Mouse (Mus musculus): ENCODE measurements around the gene Gm28729. TPM values are rescaled to one million over a fixed set of nuclear protein-coding genes. Genes with fewer than 3 reads are reported as not detected.
A peak's percentile ranks its signal among the peaks of the same experiment; 100 is the strongest.

Gm28729 gene
- polyA plus RNA-seq, 1 experiment from 2014 or later = not detected

- no peak overlapping the region for H3K4me3 ChIP-seq (ENCODE audit: low read length)
- peaks cover 5% of the 10 kb centered on the region; the same call in 1 of the 2 replicates for H3K4me1 ChIP-seq (ENCODE audit: insufficient read depth, low read length)
- no peaks in the 10 kb centered on the region for H3K36me3 ChIP-seq (ENCODE audit: insufficient read depth, low read length)
- ATAC-seq (ENCODE audit: low FRiP score, low TSS enrichment) = no peak
- 60% methylated on average over 4 of the region's 4 CpGs for WGBS
- no peak overlapping the region for H3K27ac ChIP-seq (ENCODE audit: low read length)
- H3K4me2 ChIP-seq (replicated peaks; ENCODE audit: low read depth, low read length) = no peak overlapping the region
- peaks cover 6% of the 10 kb centered on the region; the same call in 1 of the 2 replicates for H3K9me3 ChIP-seq (ENCODE audit: low read length)
- no peaks in the 10 kb centered on the region for H3K27me3 ChIP-seq (ENCODE audit: insufficient read depth, low read length)
- H3K9ac ChIP-seq (replicated peaks; ENCODE audit: low read length) = no peak overlapping the region
Measured at GRCm38 (mm10) chr9:96452956-96453355, 72.1 kb downstream of the Gm28729 start.

GRCm38 (mm10) chr9:96450900-96451720 is 74.0 kb downstream of the Gm28729 start:
- Histone ChIP-seq H3K27me3 (ENCODE audit: insufficient read depth, low read length) (no peaks in the 10 kb centered on the region), H3K4me1 (ENCODE audit: insufficient read depth, low read length) (peaks cover 5% of the 10 kb centered on the region; the same call in 1 of the 2 replicates), H3K27ac (ENCODE audit: low read length) (no peak overlapping the region), H3K9me3 (ENCODE audit: low read length) (peaks cover 6% of the 10 kb centered on the region; the same call in 1 of the 2 replicates), H3K4me2 (replicated peaks; ENCODE audit: low read depth, low read length) (no peak overlapping the region), H3K36me3 (ENCODE audit: insufficient read depth, low read length) (no peaks in the 10 kb centered on the region), H3K9ac (replicated peaks; ENCODE audit: low read length) (no peak overlapping the region), H3K4me3 (ENCODE audit: low read length) (no peak overlapping the region)
- 60% methylated on average over 12 of the region's 12 CpGs for WGBS
- ATAC-seq (ENCODE audit: low FRiP score, low TSS enrichment) = no peak

- no peak overlapping the region for H3K4me3 ChIP-seq (ENCODE audit: low read length)
- no peaks in the 10 kb centered on the region for H3K27me3 ChIP-seq (ENCODE audit: insufficient read depth, low read length)
- no peak for ATAC-seq (ENCODE audit: low FRiP score, low TSS enrichment)
- H3K36me3 ChIP-seq (ENCODE audit: insufficient read depth, low read length) = no peaks in the 10 kb centered on the region
- H3K9ac ChIP-seq (replicated peaks; ENCODE audit: low read length) = no peak overlapping the region
- H3K9me3 ChIP-seq (ENCODE audit: low read length) = peaks cover 6% of the 10 kb centered on the region; the same call in 1 of the 2 replicates
- no peak overlapping the region for H3K4me2 ChIP-seq (replicated peaks; ENCODE audit: low read depth, low read length)
- WGBS = 82% methylated on average over 9 of the region's 9 CpGs
- H3K27ac ChIP-seq (ENCODE audit: low read length) = no peak overlapping the region
- H3K4me1 ChIP-seq (ENCODE audit: insufficient read depth, low read length) = peaks cover 5% of the 10 kb centered on the region; the same call in 1 of the 2 replicates
Measured at GRCm38 (mm10) chr9:96449514-96449913, 75.5 kb downstream of the Gm28729 start.

GRCm38 (mm10) chr9:96445351-96445750 is 79.7 kb downstream of the Gm28729 start:
- Histone ChIP-seq H3K4me2 (replicated peaks; ENCODE audit: low read depth, low read length) (no peak overlapping the region), H3K36me3 (ENCODE audit: insufficient read depth, low read length) (no peaks in the 10 kb centered on the region), H3K9me3 (ENCODE audit: low read length) (no peaks in the 10 kb centered on the region), H3K4me1 (ENCODE audit: insufficient read depth, low read length) (no peaks in the 10 kb centered on the region), H3K4me3 (ENCODE audit: low read length) (no peak overlapping the region), H3K27me3 (ENCODE audit: insufficient read depth, low read length) (no peaks in the 10 kb centered on the region), H3K9ac (replicated peaks; ENCODE audit: low read length) (no peak overlapping the region), H3K27ac (ENCODE audit: low read length) (no peak overlapping the region)
- 69% methylated on average over 4 of the region's 4 CpGs for WGBS
- no peak for ATAC-seq (ENCODE audit: low FRiP score, low TSS enrichment)

- ATAC-seq (ENCODE audit: low FRiP score, low TSS enrichment) = no peak
- Histone ChIP-seq H3K27ac (ENCODE audit: low read length) (no peak overlapping the region), H3K4me1 (ENCODE audit: insufficient read depth, low read length) (peaks cover 17% of the 10 kb centered on the region), H3K27me3 (ENCODE audit: insufficient read depth, low read length) (no peaks in the 10 kb centered on the region), H3K9me3 (ENCODE audit: low read length) (no peaks in the 10 kb centered on the region), H3K4me2 (replicated peaks; ENCODE audit: low read depth, low read length) (0 out of 2 replicates have a peak overlapping the region, but pooled peaks have one; percentile 9), H3K4me3 (ENCODE audit: low read length) (no peak overlapping the region), H3K36me3 (ENCODE audit: insufficient read depth, low read length) (no peaks in the 10 kb centered on the region), H3K9ac (replicated peaks; ENCODE audit: low read length) (no peak overlapping the region)
- 23% methylated on average over 10 of the region's 10 CpGs for WGBS
Measured at GRCm38 (mm10) chr9:96442081-96442480, 83.0 kb downstream of the Gm28729 start.

- Histone ChIP-seq H3K36me3 (ENCODE audit: insufficient read depth, low read length) (no peaks in the 10 kb centered on the region), H3K4me2 (replicated peaks; ENCODE audit: low read depth, low read length) (peak overlapping the region; percentile 65), H3K9me3 (ENCODE audit: low read length) (no peaks in the 10 kb centered on the region), H3K4me1 (ENCODE audit: insufficient read depth, low read length) (peaks cover 24% of the 10 kb centered on the region), H3K4me3 (ENCODE audit: low read length) (peak overlapping the region; percentile 46), H3K27me3 (ENCODE audit: insufficient read depth, low read length) (no peaks in the 10 kb centered on the region), H3K27ac (ENCODE audit: low read length) (peak overlapping the region; percentile 87), H3K9ac (replicated peaks; ENCODE audit: low read length) (peak overlapping the region; percentile 63)
- WGBS = 6% methylated on average over 8 of the region's 8 CpGs
- no peak; the same call in 1 of the 2 replicates for ATAC-seq (ENCODE audit: low FRiP score, low TSS enrichment)
Measured at GRCm38 (mm10) chr9:96438334-96438871, 86.7 kb downstream of the Gm28729 start.

- H3K9me3 ChIP-seq (ENCODE audit: low read length) = no peaks in the 10 kb centered on the region
- H3K27me3 ChIP-seq (ENCODE audit: insufficient read depth, low read length) = no peaks in the 10 kb centered on the region
- H3K9ac ChIP-seq (replicated peaks; ENCODE audit: low read length) = peak overlapping the region; percentile 63
- H3K36me3 ChIP-seq (ENCODE audit: insufficient read depth, low read length) = no peaks in the 10 kb centered on the region
- peak overlapping the region; percentile 46 for H3K4me3 ChIP-seq (ENCODE audit: low read length)
- peaks cover 24% of the 10 kb centered on the region for H3K4me1 ChIP-seq (ENCODE audit: insufficient read depth, low read length)
- peak overlapping the region; percentile 65 for H3K4me2 ChIP-seq (replicated peaks; ENCODE audit: low read depth, low read length)
- ATAC-seq (ENCODE audit: low FRiP score, low TSS enrichment) = peak; percentile 80
- WGBS = under 1% methylated on average over 25 of the region's 25 CpGs
- H3K27ac ChIP-seq (ENCODE audit: low read length) = peak overlapping the region; percentile 87
Measured at GRCm38 (mm10) chr9:96437805-96438333, 87.2 kb downstream of the Gm28729 start.

- H3K27me3 ChIP-seq (ENCODE audit: insufficient read depth, low read length) = no peaks in the 10 kb centered on the region
- peak overlapping the region; percentile 87 for H3K27ac ChIP-seq (ENCODE audit: low read length)
- H3K9me3 ChIP-seq (ENCODE audit: low read length) = no peaks in the 10 kb centered on the region
- WGBS = 15% methylated on average over 28 of the region's 28 CpGs
- H3K9ac ChIP-seq (replicated peaks; ENCODE audit: low read length) = peak overlapping the region; percentile 63
- ATAC-seq (ENCODE audit: low FRiP score, low TSS enrichment) = peak; percentile 20; the same call in 1 of the 2 replicates
- H3K36me3 ChIP-seq (ENCODE audit: insufficient read depth, low read length) = no peaks in the 10 kb centered on the region
- peak overlapping the region; percentile 46 for H3K4me3 ChIP-seq (ENCODE audit: low read length)
- H3K4me2 ChIP-seq (replicated peaks; ENCODE audit: low read depth, low read length) = peak overlapping the region; percentile 65
- peaks cover 24% of the 10 kb centered on the region for H3K4me1 ChIP-seq (ENCODE audit: insufficient read depth, low read length)
Measured at GRCm38 (mm10) chr9:96436901-96437804, 87.9 kb downstream of the Gm28729 start.
